Mouse (Mus musculus) lung, adult 2 months (tissue): ENCODE data around the gene Armcx5.

ENCODE experiments used
- CTCF ChIP-seq: fragments of 200-500 bp; IDR thresholded peaks from 2 replicates; pipeline ENCODE4 v1.5.1; 2011; ENCODE audit warnings: mild to moderate bottlenecking, low read length, control low read depth; ENCODE audit not compliant: insufficient read depth
- POLR2A ChIP-seq: fragments of 200-500 bp; IDR thresholded peaks from 2 replicates; pipeline ENCODE4 v1.6.1; 2011; ENCODE audit warnings: low read depth, mild to moderate bottlenecking, control low read depth, low read length, borderline replicate concordance; ENCODE audit errors: extremely low read depth

GRCm38 (mm10) chrX:135712845-135713244 lies 29.7 kb upstream of the Armcx5 start:
- TF ChIP-seq POLR2A (no peak), CTCF (no peak)
